Mouse (Mus musculus): ENCODE data around the gene Lrrc39.

The Lrrc39 gene

GRCm38 (mm10) chr3:116604570-116604969 is 41.8 kb downstream of the Lrrc39 start:
- CTCF ChIA-PET: no interaction called here

- CTCF ChIA-PET: interaction anchor here (0.7 kb wide), 1 partner anchor 615 kb away, joined by 3 read pairs; no protein-coding TSS in a partner anchor
These were observed 51.6 kb downstream of the Lrrc39 start, which contains the start of gene Trmt13 for GRCm38 (mm10) chr3:116614295-116614892. Gene Trmt13 (minus strand): TSS chr3:116614587.

- CTCF ChIA-PET: interaction anchor here (0.7 kb wide), 1 partner anchor 616 kb away, joined by 3 read pairs; no protein-coding TSS in a partner anchor
These were observed 52.7 kb downstream of the Lrrc39 start for GRCm38 (mm10) chr3:116615318-116616068.

- CTCF ChIA-PET: no interaction called here
These were observed 56.1 kb downstream of the Lrrc39 start for GRCm38 (mm10) chr3:116618855-116619254.

- CTCF ChIA-PET: interaction anchor here (0.6 kb wide), 1 partner anchor 115 kb away, joined by 3 read pairs; no protein-coding TSS in a partner anchor
These were observed 58.0 kb downstream of the Lrrc39 start for GRCm38 (mm10) chr3:116620636-116621370.

- CTCF ChIA-PET: no interaction called here
These were observed 59.9 kb downstream of the Lrrc39 start for GRCm38 (mm10) chr3:116622641-116623040.

- CTCF ChIA-PET: no interaction called here
These were observed 68.7 kb downstream of the Lrrc39 start for GRCm38 (mm10) chr3:116631459-116631858.

All from spleen, embryonic (tissue).